Mouse (Mus musculus): ENCODE results near the gene Vpreb2.
"Not testable (repeated sequence)": the region's sequence is repeated elsewhere in the genome, so short reads cannot be mapped to it uniquely, and the experiment has no call there.

The Vpreb2 gene
- long read RNA-seq, experiment 1: 0 reads
- long read RNA-seq, experiment 2: 0 reads

DNA sequence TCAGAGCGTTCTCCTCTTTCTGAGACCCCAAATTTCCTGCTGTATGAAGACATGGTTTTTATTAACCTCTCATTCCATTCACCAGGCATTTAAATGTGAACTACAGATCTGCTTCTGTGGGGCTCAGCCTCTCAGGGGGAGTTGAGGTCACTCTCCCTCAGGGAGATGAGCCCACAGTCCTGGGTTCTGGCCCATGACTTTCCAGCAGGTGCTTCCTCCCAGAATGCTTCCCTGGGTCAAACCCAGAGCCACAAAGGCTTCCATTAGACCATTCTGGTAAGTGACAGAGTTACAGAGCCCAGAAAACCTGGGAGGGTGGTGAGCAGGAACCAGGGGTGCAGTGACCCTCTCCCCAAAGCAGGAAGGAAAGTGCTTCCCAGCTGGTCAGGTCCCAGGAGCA, at the start of gene Vpreb2:
TSS of gene Vpreb2 (plus strand) at position 301 of the 400 bp plus-strand sequence.
- intact Hi-C loops (cut with DNase I): no loop called here

DNA sequence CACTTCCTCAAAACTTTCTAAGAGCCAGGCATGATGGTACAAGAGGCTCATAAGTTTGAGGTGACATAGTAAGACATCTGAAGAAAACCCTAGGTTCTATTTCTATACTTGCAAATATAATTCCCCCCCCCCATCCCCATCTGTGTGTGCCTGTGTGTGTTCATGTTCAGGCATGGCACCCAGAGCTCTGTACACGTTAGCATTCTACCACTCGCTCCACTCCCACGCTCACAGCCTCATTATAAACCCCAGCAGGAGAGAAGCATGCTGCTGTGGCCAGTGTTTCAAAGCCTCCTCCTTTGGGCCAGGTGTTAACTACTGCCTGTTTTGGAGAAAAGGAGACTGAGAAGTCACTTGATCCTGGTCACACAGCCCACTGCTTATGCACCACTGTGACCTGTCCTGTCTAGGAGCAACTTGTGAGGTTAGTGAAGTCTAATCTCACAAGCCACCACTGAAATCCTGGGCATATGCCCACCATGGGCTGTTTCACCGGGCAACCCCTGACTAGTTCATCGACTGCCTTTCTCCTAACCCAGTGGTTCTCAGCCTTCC, 48.2 kb upstream of the Vpreb2 start:
- intact Hi-C loops (cut with DNase I): no loop called here

DNA sequence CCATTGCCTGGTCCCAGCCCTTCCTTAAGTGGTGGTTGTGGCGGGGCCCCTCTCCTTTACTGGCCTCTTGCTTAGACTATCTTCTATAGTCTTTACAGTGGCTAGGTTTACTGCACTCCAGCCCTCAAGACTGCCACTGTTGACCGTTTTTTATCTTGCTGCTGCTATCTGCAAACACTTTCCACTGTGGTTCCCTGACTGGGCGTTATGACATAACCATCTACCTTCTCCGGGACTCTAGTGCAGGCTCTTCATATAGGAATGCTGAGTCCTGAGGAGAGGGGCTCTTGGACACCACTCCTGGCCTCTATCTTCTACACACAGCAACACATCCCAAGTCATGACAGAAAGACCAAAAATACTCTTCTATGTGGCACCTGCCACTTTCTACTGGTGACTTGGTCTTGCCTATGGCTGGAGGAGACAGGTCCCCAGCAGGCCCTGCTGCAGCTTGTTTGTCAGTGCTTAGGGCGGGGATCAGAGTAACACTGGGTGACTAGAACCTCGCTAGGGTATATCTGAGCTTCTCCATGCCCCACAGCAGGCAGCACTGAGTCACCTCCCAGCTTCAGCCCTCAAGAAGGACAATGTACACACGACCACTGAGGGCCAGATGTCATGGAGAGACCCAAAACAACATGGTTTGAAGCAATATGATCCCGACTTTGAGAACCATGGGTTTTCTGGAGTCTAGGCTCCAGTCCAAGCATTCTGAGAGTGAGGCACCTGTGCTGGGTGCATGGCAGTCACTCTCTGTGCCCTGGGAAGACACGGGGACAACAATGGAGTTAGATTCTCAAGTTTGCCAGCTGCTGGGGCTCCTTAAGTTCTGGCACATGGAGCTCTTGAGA, 46.4 kb upstream of the Vpreb2 start:
- intact Hi-C loops (cut with DNase I): no loop called here

DNA sequence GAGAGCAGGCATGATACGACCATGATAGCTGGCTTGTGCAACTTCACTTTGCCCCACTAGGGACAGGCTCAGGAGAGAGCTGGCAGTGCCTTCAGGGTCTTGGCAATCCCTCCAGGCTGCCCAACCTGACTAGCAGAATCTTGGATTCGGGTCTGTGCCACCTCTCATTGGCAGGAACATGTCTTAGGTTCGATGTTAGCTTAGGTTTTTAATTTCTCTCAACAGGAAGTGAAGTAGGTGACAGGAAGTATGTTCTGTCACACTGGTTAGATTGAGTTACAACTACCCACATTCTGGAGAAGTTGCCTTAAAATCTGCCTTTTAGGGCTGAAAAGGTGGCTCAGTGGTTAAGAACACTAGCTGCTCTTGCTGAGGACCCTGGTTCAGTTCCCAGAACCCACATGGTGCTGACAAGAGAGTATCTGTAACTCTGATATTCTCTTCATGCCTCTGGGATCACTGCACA, 45.8 kb upstream of the Vpreb2 start:
- intact Hi-C loops (cut with DNase I): no loop called here

DNA sequence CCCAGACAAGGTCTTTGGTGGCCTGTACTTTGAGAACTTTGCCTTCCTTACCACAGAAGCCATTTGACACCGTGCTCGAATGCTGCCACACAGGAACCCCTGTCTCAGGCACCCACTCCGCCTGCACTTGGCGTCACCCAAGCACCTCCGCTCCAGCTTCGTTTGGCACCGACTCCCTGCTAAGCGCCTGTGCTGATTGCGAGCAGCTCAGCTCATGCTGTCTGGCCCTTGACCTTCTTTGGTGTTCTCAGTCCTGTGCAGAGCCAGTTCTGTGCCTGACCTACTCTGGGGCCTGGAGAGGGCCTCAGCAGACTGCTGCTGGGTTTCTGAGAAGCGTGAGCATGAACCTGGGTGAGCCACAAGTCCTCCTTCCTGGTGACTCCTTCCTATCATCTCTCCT, 43.5 kb upstream of the Vpreb2 start:
- intact Hi-C loops (cut with DNase I): no loop called here

DNA sequence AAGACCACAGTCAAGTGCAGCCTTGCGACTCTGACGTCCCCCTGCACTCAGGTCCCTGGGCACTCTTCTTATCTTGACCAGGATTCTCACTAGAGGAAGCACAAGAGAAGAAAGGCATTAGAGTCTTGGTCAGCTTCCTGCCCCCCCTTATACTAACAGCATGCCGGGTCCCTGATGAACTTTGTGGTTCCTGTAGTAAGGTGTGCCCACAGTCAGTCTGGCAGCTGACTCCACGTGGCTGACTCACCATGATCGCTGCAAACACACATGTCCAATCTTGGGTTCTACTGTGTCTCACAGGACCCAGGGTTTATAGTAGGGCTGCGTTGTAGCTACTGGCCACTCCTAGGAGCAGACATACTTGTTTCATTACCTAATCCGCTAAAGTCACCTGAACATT, 42.0 kb upstream of the Vpreb2 start:
- intact Hi-C loops (cut with DNase I): no loop called here

DNA sequence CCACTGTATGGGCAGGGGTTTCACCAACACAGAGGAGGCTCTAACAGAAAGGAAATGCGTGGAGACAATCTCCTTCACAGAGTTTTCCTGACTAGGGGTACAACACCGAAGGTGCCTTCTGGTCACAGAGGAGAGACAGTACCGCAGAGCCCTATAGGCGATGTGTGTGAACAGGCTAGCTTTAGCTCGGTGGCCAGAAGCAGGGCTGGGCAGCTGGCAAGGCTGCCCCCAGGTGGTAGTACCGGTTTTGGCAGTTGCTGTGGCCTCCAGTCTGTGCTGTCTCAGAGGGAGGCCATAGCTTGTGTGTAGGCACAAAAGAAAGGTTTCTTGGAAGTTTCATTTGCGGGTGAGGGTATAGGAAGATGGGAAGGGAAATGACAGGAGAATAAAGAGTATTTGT, 41.4 kb upstream of the Vpreb2 start:
- intact Hi-C loops (cut with DNase I): no loop called here

DNA sequence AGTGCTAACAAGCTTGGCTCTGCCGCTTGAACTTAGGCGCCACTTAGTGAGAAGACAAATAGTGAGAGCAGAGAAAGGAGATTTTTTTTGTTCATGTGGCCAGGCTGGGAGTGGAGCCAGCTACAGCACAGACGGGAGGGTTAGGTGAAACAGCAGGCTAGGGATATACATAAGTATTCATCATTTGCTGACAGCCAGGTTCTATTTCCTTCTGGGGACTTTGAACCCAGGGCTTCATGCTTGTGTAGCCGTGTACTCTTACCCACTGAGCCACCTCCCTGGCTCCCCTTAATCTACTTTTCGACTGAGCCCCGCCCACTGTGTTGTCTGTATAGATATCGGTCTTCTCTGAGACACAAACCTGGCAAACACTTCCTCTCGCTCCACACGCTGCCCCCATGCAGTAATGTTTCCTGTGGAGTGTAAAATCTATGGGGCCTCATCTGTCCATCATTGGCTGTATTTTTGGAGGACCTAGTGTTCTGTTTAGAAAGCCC, 40.9 kb upstream of the Vpreb2 start:
- intact Hi-C loops (cut with DNase I): no loop called here

DNA sequence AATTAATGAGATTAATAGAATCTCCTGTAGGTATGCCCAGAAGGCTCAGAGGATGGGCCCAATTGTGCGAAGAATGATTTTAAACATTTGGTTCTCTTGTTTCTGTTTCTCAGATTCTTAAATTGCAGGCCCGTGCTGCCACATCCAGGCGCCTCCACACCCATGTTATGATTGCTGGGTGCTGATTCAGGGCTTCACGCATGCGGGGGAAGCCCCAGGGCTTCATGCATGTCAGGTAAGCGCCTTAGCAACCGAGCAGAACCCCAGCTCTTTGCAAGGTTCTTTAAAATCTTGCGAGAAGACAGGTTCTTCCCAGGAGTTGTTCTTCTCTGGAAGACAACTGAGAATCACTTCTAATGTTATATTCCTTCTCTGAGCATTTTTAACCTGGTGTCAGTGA, 36.8 kb upstream of the Vpreb2 start:
- intact Hi-C loops (cut with DNase I): no loop called here

DNA sequence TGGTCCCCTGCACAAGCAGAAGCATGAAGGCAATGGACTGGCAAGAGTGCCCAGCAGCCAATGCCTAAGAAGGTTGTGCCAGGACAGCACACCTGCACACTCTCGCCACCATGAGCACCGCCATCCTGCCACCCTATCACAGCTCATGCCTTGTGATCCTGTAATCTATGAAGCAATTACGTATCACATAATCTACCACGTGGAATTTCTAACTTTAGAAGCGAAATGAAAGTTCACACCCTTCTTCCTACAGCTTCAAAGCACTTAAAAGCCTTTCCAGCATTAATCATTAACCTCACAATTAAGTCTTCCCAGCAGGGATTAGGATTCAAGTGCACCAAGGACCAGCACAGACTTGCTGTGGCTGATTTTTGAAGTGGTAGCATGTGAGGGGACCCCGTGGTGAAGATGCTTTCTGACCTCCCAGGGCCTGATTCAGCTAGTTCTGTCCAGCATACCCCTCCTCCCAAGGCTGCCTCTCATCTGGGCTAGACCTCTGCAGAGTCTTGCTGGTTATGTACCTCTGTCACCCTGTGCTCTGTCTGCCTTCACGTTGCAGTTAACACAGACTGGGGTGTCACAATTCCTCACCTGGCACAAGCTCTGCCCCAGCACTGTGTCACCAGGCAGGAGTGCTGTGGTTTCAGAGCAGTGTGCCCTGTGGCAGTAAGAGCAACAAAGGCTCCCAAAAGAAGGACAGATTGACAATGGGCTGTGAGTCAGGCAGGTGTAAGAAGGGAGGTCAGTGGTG, 35.0 kb upstream of the Vpreb2 start:
- intact Hi-C loops (cut with DNase I): no loop called here

DNA sequence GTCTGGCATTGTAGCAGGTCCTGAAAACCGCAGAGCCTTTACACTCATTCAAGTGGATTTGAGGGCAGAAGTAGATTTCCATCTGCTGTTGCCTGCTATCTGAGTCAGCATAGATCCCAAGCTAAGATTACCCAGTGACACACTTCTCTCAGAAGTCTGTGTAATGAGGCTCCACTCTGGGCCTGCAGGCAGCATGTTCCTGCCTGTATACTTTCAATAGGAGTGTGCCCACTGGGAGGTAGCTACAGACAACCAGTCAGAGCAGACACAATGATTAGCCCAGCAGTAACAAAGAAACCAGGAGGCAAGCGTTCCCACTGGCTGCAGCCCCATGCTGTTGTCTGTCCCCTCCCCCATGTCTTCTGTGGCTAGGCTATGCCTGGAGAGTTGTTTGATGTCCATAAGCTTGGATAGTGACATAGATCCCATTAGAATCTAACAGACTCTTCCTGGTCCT, 30.8 kb upstream of the Vpreb2 start:
- intact Hi-C loops (cut with DNase I): no loop called here

DNA sequence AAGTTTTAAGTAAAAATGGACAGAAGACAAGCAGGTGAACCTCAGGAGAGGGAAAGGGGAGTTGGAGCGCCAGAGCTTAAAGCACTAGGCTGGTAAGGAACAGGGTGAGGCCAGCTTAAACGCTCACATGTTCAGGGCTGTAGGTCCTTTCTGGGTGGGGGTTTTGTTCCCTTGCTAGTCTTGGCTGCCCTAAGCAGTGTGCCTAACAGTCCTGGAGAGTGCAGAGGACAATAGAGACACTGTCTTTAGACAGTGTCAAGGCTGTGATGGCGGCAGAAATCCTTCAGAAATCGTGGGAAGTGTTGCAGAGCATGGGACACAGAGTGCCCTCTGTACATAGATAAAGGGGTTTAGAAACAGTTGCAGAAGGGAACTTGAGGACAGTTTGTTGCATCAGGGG, 30.2 kb upstream of the Vpreb2 start:
- intact Hi-C loops (cut with DNase I): no loop called here

DNA sequence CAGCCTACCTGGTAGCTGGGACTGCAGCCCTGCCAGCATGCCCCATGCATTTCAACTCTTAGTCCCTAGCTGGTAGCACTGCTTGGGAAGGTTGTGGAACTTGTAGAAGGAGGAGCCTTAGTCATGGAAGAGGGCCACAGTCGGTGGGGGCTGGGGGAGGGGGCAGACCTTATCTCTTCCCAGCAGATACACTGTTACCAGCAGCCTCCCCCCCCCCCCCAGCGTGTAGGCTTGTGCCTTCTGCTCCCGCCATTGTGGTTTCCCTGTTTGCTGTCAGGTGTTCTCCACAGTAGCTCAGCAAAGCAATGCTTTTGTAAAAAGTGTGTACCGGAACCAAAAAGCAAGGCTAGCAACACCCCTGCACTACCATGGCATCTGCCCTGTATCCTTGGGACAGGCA, 28.6 kb upstream of the Vpreb2 start:
- intact Hi-C loops (cut with DNase I): no loop called here

DNA sequence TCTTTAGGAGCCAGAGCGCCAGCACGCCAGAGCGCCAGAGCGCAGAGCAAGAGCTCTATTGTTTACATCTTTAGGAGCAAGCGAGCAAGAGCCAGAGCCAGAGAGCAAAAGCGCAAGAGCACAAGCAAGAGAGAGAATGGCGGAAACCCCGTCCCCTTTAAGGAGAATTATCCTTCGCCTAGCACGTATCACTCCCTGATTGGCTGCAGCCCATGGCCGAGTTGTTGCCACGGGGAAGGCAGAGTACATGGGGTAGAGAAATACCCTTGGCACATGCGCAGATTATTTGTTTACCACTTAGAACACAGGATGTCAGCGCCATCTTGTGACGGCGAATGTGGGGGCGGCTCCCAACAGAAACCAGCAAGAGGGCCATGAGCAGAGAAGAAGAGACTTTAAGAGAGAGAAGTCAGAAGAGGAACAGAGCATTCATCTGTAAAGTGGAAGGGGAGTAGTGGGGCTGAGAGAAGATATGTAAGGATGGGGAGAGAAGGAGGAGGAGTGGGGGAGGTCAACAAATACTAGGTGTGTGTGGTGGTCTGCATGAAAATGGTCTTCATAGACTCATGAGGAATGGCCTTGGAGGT, 24.1 kb upstream of the Vpreb2 start:
- intact Hi-C loops (cut with DNase I): not testable (repeated sequence)

DNA sequence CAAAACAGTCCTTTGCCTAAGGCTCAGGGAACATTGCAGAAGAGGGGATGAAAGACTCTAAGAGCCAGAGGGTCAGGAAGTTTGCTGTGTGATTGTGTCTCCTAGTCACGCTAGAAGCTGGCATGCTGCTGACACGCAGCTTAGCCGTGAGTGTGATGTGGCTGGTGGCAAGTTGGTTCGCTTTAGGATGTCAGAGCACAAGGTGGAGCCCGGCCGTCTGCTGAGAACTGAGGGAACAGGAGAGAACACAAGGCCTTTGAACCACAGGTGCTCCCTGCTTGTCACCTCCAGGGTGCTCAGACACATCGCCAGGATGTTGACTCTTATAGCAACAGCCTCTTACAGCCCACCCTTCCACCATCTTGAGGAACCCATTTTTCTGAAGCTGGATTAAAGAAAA, 18.1 kb upstream of the Vpreb2 start:
- intact Hi-C loops (cut with DNase I): no loop called here

DNA sequence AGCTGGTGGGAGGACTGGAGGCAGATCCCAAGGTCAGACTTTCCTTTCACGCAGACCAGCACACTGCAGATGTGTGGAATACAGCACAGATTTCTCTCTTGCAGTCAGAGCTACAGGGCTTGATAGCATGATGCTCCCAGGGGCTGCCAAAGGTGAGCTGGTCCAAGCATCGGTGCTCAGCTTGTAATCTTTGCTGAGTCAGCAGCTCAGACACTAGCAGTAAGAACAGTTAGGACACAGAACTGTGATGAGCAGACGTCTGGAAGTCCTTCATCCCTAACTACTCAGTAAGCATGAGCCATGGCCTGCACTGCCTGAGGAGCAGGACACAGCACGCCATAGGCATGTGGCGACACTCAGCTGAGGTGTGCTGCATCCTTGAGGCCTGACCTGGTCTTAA, 8.4 kb upstream of the Vpreb2 start:
- intact Hi-C loops (cut with DNase I): no loop called here

DNA sequence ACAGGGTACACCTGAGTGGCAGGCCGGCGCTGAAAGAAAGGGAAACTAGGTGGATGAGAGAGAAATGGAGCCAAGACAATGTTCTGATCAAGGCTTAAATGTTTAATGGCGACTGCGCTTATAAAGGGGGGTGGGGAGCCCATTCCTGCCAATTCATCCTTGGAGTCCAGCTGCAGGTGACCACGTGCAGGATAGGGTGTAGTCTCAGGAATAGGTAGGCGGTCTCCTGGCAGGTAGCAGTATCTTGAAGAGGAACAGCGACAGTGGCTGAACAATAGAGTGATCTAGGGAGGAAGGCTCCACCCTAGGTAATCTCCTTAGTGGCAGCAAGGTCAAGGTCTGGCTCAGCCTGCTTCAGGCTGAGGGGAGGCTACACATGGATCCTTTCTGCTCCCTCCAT, 2.4 kb upstream of the Vpreb2 start:
- intact Hi-C loops (cut with DNase I): not testable (repeated sequence)

DNA sequence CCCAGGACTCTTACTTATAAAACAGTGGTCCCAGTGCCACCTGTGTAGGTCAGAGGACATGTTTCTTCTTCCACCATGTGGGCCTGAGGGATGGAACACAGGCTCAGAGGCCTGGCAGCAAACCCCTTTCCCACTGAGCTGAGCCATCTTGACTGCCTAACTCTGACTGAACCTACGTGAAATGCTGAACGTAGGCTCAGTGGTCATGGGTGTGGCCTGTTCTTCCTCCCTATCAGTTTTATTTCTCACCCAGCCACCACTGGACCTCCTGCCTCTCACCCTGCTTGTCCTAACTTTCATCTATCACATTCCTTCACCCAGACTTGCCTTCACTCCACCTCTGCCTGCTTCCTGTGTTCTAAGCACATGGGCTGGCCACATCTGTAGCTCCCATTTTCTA, 3.0 kb downstream of the Vpreb2 start:
- intact Hi-C loops (cut with DNase I): no loop called here

DNA sequence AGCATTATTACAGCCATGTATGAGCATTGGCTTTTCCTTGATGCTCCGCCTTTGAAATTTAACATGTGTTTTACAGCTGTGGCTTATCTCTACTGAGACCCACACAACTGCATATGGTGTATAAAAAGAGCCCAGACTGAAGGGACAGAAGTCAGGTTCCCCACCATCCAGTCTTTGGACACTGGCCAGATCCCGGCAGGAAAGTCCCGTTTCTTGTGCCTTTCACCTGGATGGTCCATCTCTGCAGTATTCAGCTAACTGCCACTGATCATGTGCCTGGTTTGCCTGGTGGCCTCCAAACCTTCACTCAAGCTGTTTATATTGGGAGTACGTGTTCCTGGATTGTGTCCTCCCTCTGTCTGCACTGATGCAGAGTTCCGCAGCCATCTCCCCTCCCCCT, 4.0 kb downstream of the Vpreb2 start:
- intact Hi-C loops (cut with DNase I): no loop called here

DNA sequence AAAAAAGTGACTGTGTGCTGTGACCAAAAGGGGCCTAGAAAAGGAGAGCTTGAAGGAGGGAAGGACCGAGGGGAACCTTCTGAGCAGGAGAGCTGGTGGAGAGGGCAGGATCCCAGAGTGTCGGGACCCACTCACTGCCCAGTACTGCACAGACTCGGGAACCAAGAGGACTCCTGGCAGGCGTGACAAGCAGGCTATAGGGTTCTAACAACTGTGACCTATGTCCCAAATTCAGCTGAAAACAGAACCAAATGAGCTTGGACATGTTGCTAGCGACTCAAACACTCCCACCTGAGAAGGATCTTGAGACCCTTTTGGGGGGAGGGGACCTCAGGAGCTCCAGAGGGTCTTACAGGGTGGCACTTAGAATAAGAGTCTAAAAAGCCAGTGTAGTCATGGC, 4.8 kb downstream of the Vpreb2 start:
- intact Hi-C loops (cut with DNase I): loop anchor here (5.0 kb wide), 1 partner anchor 58 kb away; the partner anchor contains the start of gene Slc25a1

DNA sequence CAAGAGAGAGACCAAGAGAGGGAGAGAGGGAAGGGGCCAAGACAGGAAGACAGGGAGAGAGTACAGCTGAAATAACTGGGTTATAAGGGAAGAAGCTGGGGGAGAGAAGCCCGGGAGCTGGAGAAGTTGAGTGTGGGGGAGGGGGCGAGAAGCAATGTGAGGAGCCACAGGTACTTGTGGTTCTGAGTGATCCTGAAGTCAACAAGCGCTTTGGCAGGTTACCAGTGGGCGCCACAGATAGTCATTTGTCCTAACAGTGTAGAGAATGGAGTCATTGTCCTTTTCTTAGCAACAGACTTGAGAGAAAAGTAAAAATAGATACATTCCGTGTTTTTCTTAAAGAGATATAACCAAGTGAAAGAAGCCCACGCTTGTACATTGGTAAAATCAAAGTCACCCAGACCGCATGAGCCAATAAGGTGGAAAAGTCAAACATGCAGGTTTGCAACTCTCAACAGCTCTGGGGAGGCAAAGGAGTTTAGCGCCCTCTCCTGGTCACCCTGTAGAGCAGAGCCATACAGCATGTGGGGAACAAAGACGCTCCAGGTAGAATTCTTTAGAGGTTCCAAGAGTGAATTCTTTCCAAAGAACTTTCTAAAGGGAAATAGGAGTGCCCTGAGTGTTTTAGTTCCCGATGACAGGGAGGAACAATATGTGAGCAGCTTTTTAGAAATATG, 6.4 kb downstream of the Vpreb2 start:
- intact Hi-C loops (cut with DNase I): loop anchor here (5.0 kb wide), 1 partner anchor 59 kb away; the partner anchor contains the start of gene Slc25a1
